Mouse (Mus musculus): ENCODE results near the gene Cdyl.

GRCm38 (mm10) chr13:35614832-35615479, 44.7 kb upstream of the Cdyl start:
- TF ChIP-seq POLR2A (IDR thresholded peaks at IDR 0.05; ENCODE audit: insufficient read depth, low read length), result no peak
- TF ChIP-seq CTCF (IDR thresholded peaks at IDR 0.05; ENCODE audit: low read depth, low read length), result no peak

Data from ES-Bruce4 (cell line).